Mouse (Mus musculus) forebrain, postnatal 0 days (tissue): ENCODE measurements at regions not wholly inside any gene's neighbourhood (a gene's known extent, or its start where the extent isn't known, plus 50 kb on each side); places are given as distances from the start of the nearest gene placed in this dataset.

ENCODE experiments used
- ATAC-seq: fragments of 200-750 bp; cut with Nextera tagmentation; 2 replicates; pipeline ENCODE4 v1.8.0; 2017; ENCODE audit warnings: mild to moderate bottlenecking, moderate library complexity
- DNase-seq: peaks from one replicate; pipeline ENCODE4 v3.0.0-alpha.2; 2015
- H3K27ac ChIP-seq: fragments of 300-500 bp; sonication (generic); 2 replicates; pipeline ENCODE4 v1.5.1; 2014; ENCODE audit warnings: low read depth, mild to moderate bottlenecking, antibody characterized with exemption, low read length, moderate library complexity, mixed read lengths
- H3K27me3 ChIP-seq: fragments of 300-500 bp; sonication (generic); 2 replicates; pipeline ENCODE4 v1.6.1; 2014; ENCODE audit warnings: mild to moderate bottlenecking, low read length, mixed read lengths; ENCODE audit not compliant: insufficient read depth
- H3K36me3 ChIP-seq: fragments of 300-500 bp; sonication (generic); 2 replicates; pipeline ENCODE4 v1.6.1; 2014; ENCODE audit warnings: mild to moderate bottlenecking, moderate library complexity; ENCODE audit not compliant: insufficient read depth
- H3K4me1 ChIP-seq: fragments of 300-500 bp; sonication (generic); 2 replicates; pipeline ENCODE4 v1.6.1; 2014; ENCODE audit warnings: antibody characterized with exemption; ENCODE audit not compliant: insufficient read depth
- H3K4me2 ChIP-seq: fragments of 300-500 bp; sonication (generic); 2 replicates; pipeline ENCODE4 v1.6.1; 2014; ENCODE audit warnings: low read depth, mild to moderate bottlenecking, moderate library complexity
- H3K4me3 ChIP-seq: fragments of 300-500 bp; sonication (generic); 2 replicates; pipeline ENCODE4 v1.5.1; 2014; ENCODE audit warnings: low read depth, low read length, mixed read lengths
- H3K9ac ChIP-seq: fragments of 300-500 bp; sonication (generic); 2 replicates; pipeline ENCODE4 v1.6.1; 2014; ENCODE audit warnings: mild to moderate bottlenecking
- H3K9me3 ChIP-seq: fragments of 300-500 bp; sonication (generic); 2 replicates; pipeline ENCODE4 v1.6.1; 2016; ENCODE audit warnings: low read length
- CTCF ChIP-seq: sonication (generic); IDR thresholded peaks from 2 replicates; pipeline ENCODE4 v1.5.1; 2016; ENCODE audit warnings: antibody characterized with exemption, control low read depth, low read depth
- WGBS: fragments of 180-500 bp; shearing (Covaris S2); extraction: QIAGEN DNeasy Blood & Tissue Kit; methylation state at CpG from one replicate; pipeline ENCODE4 v1.1.7; 2014; 5-methylcytosine and 5-hydroxymethylcytosine counted together

DNA sequence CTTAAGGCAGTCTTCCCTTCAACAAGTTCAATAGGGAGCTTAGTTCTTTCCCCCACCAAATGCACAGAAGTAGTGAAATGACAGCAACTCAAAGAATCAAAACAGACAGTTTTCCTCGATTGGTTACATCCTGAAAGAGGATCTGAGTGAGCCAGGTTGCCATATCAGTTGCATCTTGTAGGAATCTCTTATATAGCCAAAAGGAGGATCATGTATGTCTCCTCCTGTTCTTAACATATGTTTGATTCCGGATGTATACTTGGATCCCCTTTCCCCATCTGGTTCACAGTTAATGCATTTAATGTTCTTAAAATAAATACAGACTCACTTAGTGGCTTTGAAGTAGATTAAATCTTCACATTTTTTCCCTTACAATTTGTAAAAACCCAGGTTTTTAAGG, 1224.0 kb upstream of the Flrt2 start:
- WGBS: 52% methylated on average over 2 of the region's 2 CpGs
- Histone ChIP-seq H3K27me3 (no peaks in the 10 kb centered on the region), H3K4me1 (no peaks in the 10 kb centered on the region), H3K27ac (no peak overlapping the region), H3K36me3 (no peaks in the 10 kb centered on the region), H3K4me3 (no peak overlapping the region), H3K9ac (no peak overlapping the region), H3K4me2 (no peak overlapping the region), H3K9me3 (no peaks in the 10 kb centered on the region)
- peak; percentile 22 for DNase-seq
- TF ChIP-seq CTCF: no peak
- no peak for ATAC-seq

DNA sequence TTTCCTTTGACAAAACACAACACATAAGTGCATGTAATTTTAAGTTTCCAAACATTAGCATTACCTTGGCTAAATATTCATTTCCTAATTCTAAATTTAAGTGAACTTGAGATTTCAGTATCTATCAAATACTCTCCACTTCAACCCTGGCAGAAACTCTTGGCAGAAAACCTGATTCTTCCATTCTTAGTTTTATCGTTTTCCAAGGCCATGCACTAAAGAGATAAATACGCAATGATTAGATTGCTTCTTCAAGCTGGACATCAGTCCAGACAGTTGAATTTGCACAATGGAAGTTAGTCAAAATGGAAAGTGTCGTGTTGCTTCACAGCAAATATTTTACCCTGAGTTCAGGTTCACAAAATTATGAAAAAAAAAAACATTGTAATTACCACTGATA, 1223.4 kb upstream of the Flrt2 start:
- 74% methylated on average over 3 of the region's 3 CpGs for WGBS
- Histone ChIP-seq H3K4me2 (no peak overlapping the region), H3K27me3 (no peaks in the 10 kb centered on the region), H3K9me3 (no peaks in the 10 kb centered on the region), H3K27ac (no peak overlapping the region), H3K4me1 (no peaks in the 10 kb centered on the region), H3K9ac (no peak overlapping the region), H3K36me3 (no peaks in the 10 kb centered on the region), H3K4me3 (no peak overlapping the region)
- no peak for ATAC-seq
- no peak for DNase-seq
- TF ChIP-seq CTCF: no peak

DNA sequence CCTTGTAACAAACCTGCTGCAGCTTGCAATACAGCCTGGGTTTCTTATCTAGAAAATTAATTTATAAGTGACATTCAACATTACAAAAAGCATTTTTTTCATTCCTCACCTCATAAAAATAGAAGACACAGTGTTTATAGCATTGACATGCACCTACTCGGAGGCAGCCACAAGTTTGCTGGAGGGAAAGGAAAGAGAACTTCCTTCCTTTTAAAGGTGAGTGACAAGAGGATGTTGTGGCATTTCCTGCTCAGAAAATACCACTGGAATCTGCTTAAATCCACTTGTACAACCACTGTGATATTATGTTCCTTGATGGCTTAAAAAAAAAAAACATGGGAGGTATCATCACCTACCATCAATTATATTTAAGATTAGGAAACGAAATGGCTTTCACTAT, 1222.2 kb upstream of the Flrt2 start:
- Histone ChIP-seq H3K9ac (no peak overlapping the region), H3K4me3 (no peak overlapping the region), H3K36me3 (no peaks in the 10 kb centered on the region), H3K27me3 (no peaks in the 10 kb centered on the region), H3K4me1 (no peaks in the 10 kb centered on the region), H3K4me2 (no peak overlapping the region), H3K27ac (no peak overlapping the region), H3K9me3 (no peaks in the 10 kb centered on the region)
- ATAC-seq (no peak), DNase-seq (no peak)
- TF ChIP-seq CTCF: no peak
- WGBS: 84% methylated on average over 2 of the region's 2 CpGs

DNA sequence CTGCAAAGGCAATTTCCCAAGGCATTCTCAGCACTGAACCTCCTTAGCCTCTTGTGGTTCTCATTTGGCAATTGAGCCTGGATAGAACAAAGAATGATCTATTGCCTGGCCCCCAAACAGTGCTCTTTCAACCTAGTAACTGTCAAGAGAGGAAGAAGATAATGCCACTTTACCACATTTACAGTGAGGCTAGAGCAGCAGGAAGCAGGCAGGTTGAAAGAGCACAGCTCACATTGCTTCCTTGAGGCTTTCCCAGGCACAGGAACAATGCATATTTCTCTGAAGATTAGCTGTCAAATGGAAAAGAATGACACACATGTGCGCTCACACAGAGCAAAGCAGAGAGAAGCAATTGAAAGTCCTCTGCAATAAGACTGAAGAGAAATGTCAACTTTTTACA, 1221.0 kb upstream of the Flrt2 start:
- Histone ChIP-seq H3K4me3 (no peak overlapping the region), H3K4me2 (no peak overlapping the region), H3K27me3 (no peaks in the 10 kb centered on the region), H3K9me3 (no peaks in the 10 kb centered on the region), H3K4me1 (no peaks in the 10 kb centered on the region), H3K27ac (no peak overlapping the region), H3K9ac (no peak overlapping the region), H3K36me3 (no peaks in the 10 kb centered on the region)
- WGBS: 51% methylated on average over 1 of the region's 1 CpGs
- ATAC-seq: no peak; the same call in 1 of the 2 replicates
- DNase-seq: no peak
- TF ChIP-seq CTCF: no peak

DNA sequence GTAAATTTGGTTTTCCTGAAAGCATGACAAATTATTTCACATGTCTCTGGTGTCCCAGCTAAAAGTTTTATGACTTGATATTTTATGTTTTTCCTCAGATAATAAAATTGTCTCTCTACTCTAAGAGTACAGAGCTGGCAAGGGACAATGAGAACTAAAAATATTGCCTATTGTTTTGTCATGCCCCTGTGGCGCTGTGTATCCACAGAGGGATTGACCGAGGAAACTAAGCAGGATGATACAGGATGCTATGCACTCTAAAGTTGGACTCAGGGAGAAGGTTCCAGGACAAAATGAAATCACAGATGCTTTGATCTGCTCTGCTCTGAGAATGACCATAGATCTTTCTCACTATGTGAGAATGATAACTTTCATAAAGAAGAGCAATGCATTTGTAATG, 1203.3 kb upstream of the Flrt2 start:
- Histone ChIP-seq H3K4me3 (no peak overlapping the region), H3K9me3 (no peaks in the 10 kb centered on the region), H3K27me3 (no peaks in the 10 kb centered on the region), H3K9ac (no peak overlapping the region), H3K36me3 (no peaks in the 10 kb centered on the region), H3K4me2 (no peak overlapping the region), H3K4me1 (no peaks in the 10 kb centered on the region), H3K27ac (no peak overlapping the region)
- no peak for DNase-seq
- 82% methylated on average over 2 of the region's 2 CpGs for WGBS
- no peak for ATAC-seq
- no peak for TF ChIP-seq CTCF

DNA sequence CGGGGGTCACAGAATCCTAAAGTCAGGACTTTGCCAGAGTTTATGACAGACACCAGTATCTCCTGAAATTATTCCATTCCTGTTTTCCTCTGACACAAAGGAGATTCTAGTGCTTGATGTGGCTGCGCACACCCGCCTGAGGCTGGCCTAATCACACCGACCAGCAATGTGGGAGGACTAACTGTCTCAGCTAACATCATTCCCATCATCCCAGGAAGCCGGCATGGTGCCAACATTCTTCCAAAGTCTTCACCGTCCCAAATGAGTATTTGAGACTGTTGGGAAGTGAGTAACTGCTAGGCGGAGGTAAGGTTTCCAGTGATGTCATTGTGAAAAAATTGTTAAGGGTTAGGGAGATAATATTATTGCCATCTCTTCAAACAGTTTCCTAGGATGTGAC, 1183.9 kb upstream of the Flrt2 start:
- no peak overlapping the region for H3K9ac ChIP-seq
- ATAC-seq (no peak), DNase-seq (no peak)
- H3K4me1 ChIP-seq: no peaks in the 10 kb centered on the region
- TF ChIP-seq CTCF: no peak
- WGBS: 38% methylated on average over 7 of the region's 7 CpGs
- H3K4me2 ChIP-seq: no peak overlapping the region
- no peaks in the 10 kb centered on the region for H3K36me3 ChIP-seq
- no peaks in the 10 kb centered on the region for H3K9me3 ChIP-seq
- H3K27me3 ChIP-seq: no peaks in the 10 kb centered on the region
- no peak overlapping the region for H3K27ac ChIP-seq
- H3K4me3 ChIP-seq: no peak overlapping the region

DNA sequence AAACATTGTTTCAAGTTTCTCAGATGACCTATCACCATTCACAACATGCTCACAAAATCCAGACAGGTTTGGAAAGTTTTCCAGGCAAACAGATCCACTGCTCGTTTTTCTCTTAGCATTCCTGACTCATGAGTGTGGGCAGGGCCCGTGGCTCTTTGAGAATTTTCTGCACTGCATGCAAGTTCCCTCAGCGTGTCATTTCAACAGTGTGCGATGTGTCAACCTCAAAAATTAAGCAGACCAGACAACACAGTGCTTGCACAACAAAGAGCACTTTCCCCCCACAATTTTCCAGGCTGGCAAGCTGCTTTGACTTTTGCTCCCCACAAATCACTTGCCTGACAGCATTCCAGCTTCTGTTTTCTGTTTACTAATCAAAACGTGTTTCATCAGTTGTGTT, 1182.2 kb upstream of the Flrt2 start:
- no peaks in the 10 kb centered on the region for H3K36me3 ChIP-seq
- DNase-seq (no peak), ATAC-seq (no peak)
- H3K4me1 ChIP-seq: no peaks in the 10 kb centered on the region
- H3K9ac ChIP-seq: no peak overlapping the region
- no peak overlapping the region for H3K4me2 ChIP-seq
- no peaks in the 10 kb centered on the region for H3K9me3 ChIP-seq
- no peaks in the 10 kb centered on the region for H3K27me3 ChIP-seq
- H3K4me3 ChIP-seq: no peak overlapping the region
- H3K27ac ChIP-seq: no peak overlapping the region
- no peak for TF ChIP-seq CTCF
- WGBS: 45% methylated on average over 5 of the region's 5 CpGs

DNA sequence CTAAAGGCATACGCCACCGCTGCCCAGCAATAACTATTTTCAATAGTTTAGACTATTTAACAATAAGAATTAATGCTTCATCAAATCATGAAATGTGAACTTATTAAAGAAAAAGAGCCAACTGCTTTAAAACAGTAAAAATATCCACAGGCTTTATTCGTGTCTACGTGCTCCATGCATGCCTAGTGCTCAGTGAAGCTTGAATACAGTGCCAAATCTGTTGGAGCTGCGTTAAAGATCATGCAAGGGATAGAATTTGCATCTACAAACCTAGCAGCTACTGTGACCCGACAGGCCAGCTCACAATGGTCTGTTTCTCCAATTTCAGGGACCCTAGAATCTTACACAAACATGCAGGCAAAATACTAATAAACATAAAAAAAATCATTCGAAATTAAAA, 1147.3 kb upstream of the Flrt2 start:
- DNase-seq: no peak
- Histone ChIP-seq H3K4me1 (no peaks in the 10 kb centered on the region), H3K4me3 (no peak overlapping the region), H3K4me2 (no peak overlapping the region), H3K9ac (no peak overlapping the region), H3K27ac (no peak overlapping the region), H3K27me3 (no peaks in the 10 kb centered on the region), H3K9me3 (no peaks in the 10 kb centered on the region), H3K36me3 (no peaks in the 10 kb centered on the region)
- ATAC-seq: no peak
- no peak for TF ChIP-seq CTCF
- 70% methylated on average over 7 of the region's 7 CpGs for WGBS
